Mouse (Mus musculus) WW6 (cell line): ENCODE measurements around the gene Slc22a3.
A peak's percentile ranks its signal among the peaks of the same experiment; 100 is the strongest.

Experiments used
- DNase-seq: peaks from one replicate; pipeline ENCODE4 v3.0.0-alpha.2; 2013; ENCODE audit warnings: low read depth, low spot score

Gene Slc22a3

DNA sequence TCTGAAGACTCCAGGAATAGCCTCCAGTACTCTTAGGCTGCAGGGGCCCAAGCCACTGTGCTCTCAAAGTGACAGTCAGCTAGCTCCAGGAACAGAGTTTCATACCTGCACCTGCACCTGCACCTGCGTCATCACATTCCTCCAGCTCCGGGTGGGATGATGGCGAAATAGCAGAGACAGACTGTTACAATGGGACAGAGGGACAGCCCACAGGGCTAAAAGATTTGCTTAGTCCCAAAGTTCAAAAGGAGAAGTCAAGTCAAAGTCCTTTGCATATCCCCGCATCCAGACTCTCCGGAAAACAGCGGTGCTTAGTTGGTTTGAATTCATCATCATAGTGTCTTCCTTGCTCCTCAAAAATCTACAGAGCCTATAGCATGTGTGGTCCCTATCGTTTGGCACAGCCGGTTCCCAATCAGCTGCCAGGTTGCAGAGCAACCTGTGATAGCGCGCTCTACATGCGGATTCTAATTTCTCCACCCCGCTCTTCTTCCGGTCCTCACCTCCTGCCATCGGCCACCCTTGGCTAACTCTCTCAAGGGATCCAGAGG lies at the start of gene Slc22a3:
Slc22a3 (minus strand) TSS at position 51 of the 551 bp plus-strand sequence.
- no peak for DNase-seq

DNA sequence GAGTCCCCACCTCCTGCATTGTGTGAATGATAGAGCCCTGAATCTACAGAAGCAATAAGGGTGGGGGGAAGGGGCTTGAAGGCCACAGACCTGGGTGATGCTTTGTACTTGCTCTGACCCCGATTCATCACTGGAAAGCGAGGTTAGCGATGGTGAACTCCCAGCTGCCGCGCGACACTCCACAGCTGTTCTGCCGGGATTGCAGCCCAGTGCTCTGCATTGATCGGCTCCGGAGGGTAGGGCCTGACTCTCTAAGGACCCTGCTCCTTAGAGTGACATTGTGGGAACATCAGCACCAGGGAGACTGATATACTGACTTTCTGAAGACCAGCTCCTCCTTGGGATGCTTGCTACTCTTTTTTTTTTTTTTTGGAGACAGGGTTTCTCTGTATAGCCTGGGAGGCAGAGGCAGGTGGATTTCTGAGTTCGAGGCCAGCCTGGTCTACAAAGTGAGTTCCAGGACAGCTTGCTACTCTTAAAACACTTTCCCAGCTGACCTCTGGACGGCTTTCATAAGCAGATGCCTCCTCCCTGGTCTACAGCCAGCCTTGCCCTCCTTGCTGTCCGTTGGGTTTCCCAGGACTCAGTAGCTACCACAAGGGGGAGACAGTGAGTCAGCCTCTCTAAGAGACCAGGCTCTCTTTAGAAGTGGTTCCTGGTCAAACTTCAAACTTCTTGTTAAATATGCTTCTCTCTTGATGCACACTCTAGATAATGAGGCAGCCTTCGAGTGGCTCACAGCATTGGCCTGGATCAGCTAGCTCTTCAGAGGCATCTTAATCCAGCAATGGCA lies 27.0 kb upstream of the Slc22a3 start:
- DNase-seq, result peak; percentile 42

DNA sequence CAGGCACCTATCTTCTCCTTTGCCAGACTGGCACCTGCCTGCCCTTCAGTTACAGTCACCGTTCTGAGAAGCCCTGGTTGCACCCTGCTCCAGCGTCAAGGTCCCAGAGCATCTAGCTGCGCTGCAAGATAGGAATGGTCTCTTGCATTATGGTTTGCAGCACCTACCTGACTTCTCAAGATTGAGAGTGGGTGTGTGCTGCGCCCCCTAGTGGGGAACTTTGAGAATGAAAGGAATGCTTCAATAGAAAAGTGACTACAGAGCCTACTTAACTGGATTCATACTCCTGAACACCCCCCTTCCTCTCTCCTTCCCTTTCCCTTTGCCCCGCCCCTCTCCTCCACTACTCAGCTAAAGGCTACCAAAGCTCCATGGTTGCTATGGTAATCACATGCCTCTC lies 24.6 kb upstream of the Slc22a3 start:
- peak; percentile 26 for DNase-seq

DNA sequence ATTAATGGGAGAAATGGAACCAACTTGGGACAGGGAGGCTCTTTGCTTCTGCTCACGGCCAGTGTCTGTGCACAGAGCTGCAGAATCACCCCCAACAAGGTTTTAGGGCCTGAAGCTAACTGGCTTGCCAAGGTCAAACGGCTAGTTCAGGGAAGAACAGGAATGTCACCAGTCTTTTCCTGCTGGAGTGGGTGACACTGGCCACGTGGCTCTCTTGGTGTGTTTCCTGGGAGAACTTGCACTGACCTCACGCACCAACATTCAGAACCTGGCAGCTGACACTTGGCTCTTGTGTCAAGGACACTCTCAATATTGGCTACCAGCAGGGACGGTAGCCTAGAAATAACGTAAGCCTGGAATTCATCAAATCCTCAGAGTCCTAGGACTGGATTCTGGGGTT lies 22.6 kb upstream of the Slc22a3 start:
- no peak for DNase-seq

DNA sequence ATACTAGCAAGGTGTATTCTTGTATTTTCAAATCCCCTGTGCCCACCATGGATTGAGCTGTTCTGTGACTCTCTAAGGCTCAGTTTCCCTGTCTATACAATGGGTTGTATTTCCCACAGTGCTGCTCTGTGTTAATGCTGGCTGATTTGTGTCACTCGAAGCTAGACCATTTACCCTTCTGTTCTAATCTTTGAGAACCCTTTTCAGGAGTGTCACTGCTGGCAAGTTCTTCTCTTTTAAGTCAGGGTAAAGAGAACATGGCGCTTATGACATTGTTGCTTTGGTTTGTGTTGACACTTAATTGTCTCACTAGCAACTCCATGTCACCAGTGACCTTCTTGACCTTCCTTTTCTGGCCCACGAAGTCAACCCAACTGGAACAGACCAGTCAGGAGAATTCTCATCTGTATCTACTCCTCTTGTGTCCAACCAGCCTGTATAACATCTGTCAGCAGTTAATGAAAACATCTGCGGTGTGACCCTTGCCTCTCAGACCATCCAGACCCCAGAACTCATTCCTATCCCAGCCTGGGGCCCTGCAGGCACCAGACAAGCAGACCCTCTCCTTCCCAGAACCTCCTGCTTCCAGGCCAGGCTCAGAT lies 22.0 kb upstream of the Slc22a3 start:
- DNase-seq, result no peak

DNA sequence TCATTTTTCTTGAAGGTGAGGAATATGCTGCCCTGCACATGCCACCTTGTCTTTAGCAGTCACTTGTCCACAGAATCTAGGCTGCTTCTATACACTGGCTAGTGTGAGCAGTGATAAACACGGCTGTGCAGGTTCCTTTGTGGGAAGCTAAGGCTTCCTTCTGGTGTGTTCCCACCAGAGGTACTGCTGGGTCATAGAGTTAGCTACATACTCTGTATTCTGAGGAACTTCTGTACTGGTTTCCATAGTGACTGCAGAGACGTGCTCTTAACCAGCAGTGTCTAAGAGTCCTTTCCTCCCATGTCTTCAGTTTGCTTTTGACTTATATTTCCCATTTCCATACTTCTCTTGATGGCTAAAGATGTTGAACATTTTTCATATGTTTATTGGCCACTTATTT lies 11.6 kb upstream of the Slc22a3 start:
- no peak for DNase-seq

DNA sequence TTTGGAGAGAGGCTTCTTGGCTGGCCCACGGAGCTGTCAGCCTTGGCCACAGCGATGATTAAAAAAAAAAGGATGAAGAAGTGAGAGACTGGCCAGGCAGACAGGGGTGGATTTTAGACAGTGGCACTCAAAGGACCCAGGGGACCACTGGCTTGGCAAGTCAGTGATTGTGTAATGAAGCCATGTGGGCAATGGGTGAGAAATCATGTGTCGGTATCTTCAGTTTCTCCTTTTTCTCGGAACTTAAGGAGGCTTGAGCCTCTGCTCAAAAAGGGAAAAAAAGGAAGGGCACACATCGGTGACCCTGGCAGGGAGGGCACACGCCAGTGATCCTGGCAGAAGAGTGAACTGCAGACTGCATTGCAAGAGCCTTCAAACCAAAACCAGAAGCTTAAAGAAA lies 10.7 kb upstream of the Slc22a3 start:
- DNase-seq, result no peak

DNA sequence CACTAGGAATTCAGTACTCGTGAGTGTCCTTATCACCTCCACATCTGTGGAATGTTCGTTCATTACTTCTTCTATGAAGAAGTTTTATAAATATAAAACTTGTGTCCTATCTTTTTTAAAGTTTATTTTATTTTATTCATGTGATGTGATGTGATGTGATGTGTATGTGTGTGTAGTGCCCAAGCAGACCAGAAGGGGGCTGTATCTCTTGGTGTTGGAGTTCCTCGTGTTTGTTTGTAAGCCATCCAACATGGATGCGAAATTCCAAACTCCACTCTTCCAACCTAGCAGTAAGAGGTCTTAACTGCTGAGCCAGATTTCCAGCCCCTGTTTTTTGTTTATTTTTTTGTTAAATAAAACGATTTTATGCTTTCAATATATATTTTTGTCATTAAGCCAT lies 6.5 kb upstream of the Slc22a3 start:
- DNase-seq, result no peak

DNA sequence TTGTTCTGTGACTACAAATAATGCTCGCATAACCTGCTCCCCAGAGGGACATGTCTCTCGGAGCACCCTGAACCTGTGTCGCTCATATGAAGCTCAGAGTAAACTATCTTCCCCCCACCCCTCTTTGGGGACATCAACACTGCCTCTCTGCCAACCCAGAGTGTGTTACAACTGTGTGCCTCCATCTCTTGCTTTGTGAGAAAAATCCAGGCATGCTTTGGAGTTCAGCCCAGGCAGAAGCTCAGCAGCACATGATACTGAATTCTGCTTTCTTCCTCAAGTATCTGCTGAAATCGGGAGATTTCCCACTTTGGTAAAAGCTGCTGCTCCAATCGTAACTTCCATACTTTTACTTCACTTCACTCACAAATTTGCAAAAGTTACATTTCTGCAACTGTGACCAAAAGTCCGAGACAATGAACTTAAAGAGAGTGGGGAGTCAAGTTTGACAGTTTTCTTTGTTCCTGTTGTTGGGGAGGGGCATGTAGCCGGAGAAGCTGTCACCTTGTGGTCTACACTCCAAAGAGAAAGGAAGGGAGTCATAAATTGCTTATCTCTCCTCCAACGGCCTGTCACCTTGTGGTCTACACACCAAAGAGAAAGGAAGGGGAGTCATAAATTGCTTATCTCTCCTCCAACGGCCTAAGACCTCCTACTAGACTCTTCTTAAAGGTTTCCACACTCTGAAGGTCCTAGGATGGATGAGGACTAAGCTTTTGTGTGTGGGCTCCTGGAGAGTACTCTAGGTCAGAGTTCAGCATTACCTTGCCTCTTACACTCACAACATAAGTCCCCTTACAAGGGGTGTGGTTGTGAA lies 5.8 kb upstream of the Slc22a3 start:
- DNase-seq, result no peak

DNA sequence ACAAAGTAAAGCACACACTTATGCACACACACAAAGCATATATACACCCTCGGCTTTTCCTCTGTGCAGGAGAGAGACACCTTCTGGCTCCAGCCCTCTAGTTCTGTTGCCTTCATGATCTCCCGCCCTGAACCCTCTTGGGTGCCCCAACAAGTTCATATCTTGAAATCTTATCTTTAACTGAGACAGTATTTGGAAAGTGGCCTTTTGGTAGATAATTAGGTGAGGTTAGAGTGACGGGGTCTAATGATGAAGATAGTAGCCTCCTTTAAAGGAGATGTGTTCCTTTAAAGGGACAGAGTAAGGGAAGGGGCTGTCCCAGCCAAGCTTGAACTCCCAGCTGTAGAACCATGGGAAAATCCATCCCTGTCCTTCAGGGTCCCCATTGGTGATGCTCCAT lies 3.7 kb upstream of the Slc22a3 start:
- DNase-seq, result no peak

DNA sequence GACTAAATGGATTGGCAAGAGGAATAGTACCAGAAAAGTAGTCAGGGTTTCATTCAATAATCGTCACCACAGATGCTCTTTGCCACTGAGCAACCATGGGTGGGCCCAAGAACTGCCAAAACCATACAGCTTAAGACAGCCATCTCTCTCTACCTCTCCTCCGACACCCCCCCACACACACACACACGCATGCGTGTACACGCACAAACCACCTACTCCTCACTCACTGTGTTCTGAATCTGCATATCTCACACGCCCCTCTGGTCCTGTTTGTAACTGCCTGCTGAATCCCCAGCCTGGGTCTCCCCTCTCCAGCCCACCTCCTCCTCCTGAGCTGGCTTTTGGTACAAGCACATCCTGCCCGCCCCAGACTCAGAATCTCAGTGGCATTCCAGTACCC lies 872 bp upstream of the Slc22a3 start:
- DNase-seq, result no peak

DNA sequence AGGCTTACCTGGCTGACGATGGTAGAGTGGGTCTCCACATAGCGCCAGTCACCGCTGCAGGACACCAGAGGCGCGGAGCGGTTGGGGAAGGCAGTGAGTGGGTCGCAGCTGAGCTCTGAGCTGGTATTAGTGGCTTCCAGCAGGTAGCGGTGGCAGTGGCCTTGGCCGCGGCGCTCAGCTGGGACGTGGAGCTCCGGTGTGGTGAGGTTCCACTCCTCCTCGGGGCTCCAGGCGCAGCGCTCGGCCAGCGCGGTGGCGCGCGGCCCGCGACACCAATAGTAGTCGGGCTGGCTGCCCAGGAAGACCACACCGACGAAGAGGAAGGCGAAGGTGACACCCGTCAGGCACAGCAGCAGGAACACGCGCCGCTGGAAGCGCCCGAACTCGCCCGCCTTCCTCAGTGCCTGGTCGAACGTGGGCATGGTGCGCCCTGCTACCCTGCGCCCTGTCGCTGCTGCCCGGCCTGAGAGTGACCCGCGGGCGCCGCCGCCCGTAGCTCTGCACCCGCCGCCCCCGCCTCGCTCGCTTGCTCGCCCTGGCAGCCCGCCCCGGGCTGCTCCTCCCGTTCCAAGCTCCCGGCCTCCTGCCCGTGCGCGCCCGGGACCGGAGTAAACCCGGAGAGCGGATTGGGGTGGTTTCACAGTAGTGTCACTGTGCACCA lies 471 bp downstream of the Slc22a3 start:
- DNase-seq, result no peak

DNA sequence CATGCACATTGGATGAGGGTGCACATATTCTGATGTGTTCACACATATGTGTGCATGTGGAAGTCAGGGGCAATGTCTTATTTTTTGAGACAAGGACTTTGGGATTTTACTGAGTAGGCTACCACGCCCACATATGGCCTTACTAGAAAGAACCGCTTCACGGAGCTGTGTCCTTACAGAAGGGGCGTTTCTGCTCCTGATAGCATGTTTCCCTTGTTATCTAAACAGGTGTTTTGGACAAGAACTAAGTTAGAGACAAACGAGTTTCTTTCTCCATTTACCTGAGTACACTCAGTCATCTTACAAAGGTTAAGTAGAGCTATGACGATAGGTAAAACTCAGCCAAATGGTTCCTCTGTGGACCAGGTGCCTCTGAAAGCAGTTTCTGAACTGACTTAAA lies 1.8 kb downstream of the Slc22a3 start:
- no peak for DNase-seq

DNA sequence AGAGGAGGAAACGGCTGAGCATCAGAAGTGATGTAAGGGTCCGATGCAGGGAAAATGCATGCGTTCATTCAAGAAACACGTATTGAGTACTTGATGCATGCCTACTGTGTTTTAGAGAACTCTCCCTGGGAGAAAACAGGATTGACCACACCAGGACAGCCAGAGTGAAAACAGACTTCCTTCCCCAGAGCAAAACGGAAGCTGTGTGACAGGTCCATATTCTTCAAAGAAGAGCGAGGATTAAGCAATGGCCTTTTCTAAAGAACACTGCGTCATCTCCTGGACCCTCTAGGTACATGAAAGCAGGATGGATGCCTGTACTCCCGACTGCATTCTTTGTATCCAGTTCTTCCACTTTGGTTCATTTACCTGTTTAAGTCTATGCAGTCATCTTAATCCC lies 8.1 kb downstream of the Slc22a3 start:
- no peak for DNase-seq

DNA sequence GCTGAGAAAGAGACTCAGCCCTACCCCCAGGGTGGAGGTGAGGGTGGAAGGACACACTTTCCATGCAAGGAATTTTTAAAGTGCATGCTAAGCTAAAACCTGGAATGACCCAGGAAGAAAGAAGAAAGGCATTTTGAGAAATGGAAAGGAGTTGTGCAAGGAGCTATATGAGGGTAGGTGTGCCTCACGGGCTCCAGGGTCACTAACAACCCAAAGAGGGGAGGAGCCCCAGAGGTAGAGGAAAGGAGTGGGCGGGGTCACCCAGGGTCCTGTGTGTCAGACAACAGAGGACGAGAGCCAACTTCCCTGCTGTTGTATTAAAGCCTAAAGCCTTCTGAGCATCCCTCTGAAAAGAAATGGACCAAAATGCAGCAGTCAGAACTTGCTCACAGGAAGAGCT lies 11.9 kb downstream of the Slc22a3 start:
- no peak for DNase-seq

DNA sequence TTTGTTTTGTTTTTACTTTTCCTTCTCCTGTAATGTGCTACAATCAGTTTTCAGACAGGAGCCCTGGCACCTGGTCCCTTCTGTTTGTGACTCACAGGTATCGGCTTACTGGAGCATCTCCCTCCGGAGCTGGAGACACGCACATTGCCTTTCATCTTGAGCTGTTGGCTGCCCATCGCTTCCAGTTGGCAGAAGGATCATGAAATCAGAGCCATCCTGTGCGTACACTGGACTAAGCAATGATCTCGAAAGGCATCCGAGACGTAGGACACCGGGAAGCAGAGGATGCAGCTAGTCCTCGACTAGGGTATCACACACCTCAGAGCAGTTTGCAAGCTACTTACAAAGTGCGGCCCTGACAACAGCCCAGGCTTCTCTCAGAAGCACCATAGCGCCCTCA lies 15.9 kb downstream of the Slc22a3 start:
- DNase-seq, result no peak

DNA sequence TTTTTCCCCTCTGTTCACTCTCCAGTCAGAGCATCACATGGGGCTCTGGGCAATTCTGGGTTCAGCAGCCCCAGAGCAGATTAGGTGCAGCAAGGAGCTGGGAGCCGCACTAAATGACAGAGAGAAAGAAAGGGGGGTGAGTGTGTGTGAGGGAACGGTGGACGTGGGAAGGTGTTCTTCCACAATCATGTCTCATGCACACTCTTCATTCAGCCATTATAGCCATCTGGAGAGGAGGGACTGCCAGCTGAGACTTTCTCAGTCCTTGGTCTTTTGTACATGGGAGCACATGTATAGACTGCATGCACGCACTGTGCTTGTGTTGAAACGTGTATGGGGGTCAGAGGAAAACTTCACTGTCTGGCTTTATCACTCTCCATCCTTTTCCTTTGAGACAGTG lies 17.6 kb downstream of the Slc22a3 start:
- DNase-seq, result no peak

DNA sequence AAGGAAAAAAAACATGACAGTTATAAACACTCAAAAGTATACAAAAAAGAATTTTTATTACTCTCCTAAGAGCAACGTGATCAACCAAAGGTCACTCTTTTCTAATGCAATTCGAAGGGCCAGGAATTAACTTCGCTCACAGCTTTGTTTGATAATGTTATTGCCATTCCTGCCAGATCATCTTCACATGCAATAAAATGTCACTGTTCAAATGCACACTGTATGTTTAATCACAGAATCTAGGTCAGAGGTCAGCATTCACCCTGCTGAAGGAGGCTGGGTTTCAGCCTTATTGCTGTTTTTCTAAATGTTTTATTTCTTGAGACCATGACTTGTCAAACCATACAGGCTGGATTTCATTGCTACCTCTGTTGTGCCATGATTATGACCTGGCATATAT lies 21.8 kb downstream of the Slc22a3 start:
- DNase-seq, result no peak

DNA sequence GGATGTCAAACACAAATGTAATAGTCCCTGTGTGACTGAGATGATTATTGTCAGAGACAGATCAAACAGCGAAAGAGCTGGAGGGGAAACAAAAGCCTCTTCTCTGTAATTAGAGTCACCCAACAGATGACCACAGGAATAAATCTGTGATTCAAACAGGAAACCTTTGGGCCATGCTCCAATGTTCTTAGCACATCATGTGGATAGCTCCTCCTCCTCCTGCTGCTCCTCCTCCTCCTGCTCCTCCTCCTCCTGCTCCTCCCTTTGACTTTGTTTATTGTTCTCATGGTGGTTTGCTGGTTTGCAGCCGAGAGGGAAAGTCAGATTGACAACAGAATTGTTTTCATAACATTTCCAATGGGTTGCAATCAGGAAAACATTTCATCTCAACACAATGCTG lies 28.1 kb downstream of the Slc22a3 start:
- no peak for DNase-seq

DNA sequence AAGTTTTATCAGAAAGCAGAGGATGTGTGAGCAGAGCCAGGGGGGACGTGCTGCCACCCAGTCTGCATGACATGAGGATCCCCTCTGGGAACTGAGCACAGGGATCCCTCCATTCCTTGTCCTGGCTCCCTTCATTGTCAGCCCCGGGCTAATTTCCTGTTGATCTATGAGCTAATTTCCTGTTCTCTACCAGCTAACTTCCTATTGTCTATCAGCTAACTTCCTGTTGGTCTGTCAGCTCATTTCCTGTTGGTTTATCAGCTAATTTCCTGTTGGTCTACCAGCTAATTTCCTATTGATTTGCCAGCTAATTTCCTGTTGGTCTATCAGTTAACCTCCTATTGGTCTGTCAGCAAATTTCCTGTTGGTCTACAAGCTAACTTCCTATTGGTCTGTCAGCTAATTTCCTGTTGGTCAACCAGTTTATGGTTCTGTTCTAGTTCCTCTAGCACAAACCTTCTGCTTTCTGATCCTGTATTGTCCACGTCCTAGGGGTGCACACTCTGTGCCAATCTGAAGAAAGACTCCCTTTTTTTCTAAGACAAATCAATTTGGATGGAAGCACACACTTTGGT lies 32.9 kb downstream of the Slc22a3 start:
- DNase-seq, result no peak

DNA sequence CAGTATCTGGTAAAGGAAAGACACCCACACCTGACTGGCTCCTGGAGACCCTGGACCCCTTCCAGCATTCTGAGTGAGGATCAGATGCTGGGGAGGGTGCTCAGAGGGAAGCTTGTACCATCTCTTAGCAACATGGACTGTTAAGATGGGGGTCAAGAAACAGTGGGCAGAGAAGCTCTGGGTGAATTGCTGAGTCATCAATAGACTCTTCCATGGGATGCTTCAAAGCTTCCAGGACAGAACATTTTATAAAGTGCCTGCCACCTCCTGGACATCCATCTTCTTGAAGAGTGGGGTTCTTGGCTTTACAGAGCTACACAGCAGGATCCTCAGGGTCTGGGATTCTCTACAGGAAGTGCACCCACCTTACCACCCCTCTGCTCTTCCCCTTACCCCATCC lies 35.0 kb downstream of the Slc22a3 start:
- DNase-seq, result no peak

DNA sequence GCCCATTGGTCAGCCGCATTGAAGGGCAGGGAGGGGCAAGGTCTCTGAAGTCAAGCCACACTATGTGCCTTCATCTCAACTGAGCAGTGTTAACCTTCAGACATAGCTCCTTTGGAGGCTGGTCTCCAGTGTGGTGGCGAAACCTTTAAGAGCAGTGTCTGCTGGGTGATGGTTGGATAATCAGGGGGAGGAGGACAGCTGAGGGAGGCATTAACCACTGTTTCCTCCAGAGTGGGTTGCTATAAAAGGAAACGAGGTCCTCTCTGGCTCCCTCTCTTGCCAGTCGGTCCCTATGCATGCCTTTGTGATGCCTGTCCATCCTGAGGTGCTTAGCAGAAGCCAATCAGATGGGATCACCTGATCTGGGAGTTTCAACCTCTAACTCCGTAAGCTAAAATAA lies 38.8 kb downstream of the Slc22a3 start:
- DNase-seq, result no peak
